Mouse (Mus musculus) hindbrain, embryonic 10.5 days (tissue): Measurements from ENCODE around the gene Galnt10. TPM values are rescaled to one million over a fixed set of nuclear protein-coding genes. Genes with fewer than 3 reads are reported as not detected.

Experiments used
- DNase-seq: peaks from one replicate; pipeline ENCODE4 v3.0.0-alpha.2; 2017; ENCODE audit warnings: low spot score
- H3K27ac ChIP-seq: fragments of 300-500 bp; sonication (generic); 2 replicates; pipeline ENCODE4 v1.5.1; 2016; ENCODE audit warnings: mild to moderate bottlenecking, moderate library complexity
- H3K27me3 ChIP-seq: fragments of 300-500 bp; sonication (generic); 2 replicates; pipeline ENCODE4 v1.6.1; 2016; ENCODE audit warnings: mild to moderate bottlenecking; ENCODE audit not compliant: poor library complexity, insufficient read depth, severe bottlenecking
- H3K36me3 ChIP-seq: fragments of 300-500 bp; sonication (generic); 2 replicates; pipeline ENCODE4 v1.6.1; 2016; ENCODE audit warnings: mild to moderate bottlenecking, moderate library complexity
- H3K4me1 ChIP-seq: fragments of 300-500 bp; sonication (generic); replicated peaks from 2 replicates; pipeline ENCODE4 v1.6.1; 2016; ENCODE audit warnings: mild to moderate bottlenecking
- H3K4me3 ChIP-seq: fragments of 300-500 bp; sonication (generic); 2 replicates; pipeline ENCODE4 v1.5.1; 2016; ENCODE audit warnings: mild to moderate bottlenecking, moderate library complexity
- H3K9me3 ChIP-seq: fragments of 300-500 bp; sonication (generic); 2 replicates; pipeline ENCODE4 v1.6.1; 2016; ENCODE audit warnings: mild to moderate bottlenecking, moderate library complexity
- WGBS: fragments of 180-500 bp; shearing (Covaris S2); methylation state at CpG from one replicate; pipeline ENCODE4 v1.1.7; 2016; 5-methylcytosine and 5-hydroxymethylcytosine counted together
- polyA plus RNA-seq: library from polyadenylated mRNA; unstranded; fragments of >200 nt; fragmentation: Nextera tagmentation; extraction: Ambion mirVana; gene quantifications from 2 replicates; pipeline ENCODE4 v1.2.1, GENCODE M21; 2016

The Galnt10 gene
- polyA plus RNA-seq, 1 experiment from 2014 or later: 22.7 TPM

DNA sequence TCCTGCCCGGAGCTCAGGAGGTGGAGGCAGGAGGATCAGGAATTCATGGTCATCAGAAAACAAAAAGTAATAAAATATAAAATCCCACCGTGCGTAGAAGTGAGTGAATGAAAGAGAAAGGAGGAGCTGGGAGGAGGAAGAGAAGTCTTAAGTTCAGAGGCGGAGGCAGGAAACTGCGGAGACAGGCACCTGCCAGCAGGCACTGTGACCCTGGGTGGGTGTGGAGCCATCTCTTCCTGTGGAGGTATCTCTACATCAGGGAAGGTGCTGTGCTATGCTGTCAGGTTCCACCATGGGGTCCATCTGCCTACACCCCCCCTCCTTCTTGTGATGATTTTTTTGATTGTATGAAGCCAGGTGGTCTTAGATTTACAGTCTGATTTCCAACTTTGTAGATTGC is 19.5 kb downstream of the Galnt10 start:
- no peak for DNase-seq

DNA sequence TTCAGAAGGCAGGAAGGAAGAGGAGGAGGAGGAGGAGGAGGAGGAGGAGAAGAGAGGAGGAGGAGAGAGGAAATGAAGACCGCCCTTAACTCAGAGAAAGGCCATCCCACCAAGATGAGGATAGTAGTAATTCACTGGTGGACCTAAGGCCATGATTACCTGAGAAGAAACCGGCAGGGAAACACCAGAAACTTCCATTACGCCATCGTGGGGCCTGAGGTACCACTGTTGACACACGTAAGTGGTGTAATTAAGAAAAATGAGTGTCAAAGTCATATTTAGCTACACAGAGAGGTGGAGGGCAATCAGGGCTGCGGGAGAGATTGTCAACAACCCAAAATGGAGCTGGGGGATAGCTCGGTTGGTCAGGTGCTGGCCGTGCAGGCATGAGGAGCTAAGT is 23.0 kb downstream of the Galnt10 start:
- no peak for DNase-seq
- no peak overlapping the region for H3K4me3 ChIP-seq
- no peaks in the 10 kb centered on the region for H3K36me3 ChIP-seq
- no peak overlapping the region for H3K27ac ChIP-seq
- H3K27me3 ChIP-seq: no peaks in the 10 kb centered on the region
- H3K4me1 ChIP-seq: peaks cover 33% of the 10 kb centered on the region
- no peaks in the 10 kb centered on the region for H3K9me3 ChIP-seq
- WGBS: 95% methylated on average over 8 of the region's 8 CpGs

More for the DNA sequence above, 19.5 kb downstream of the Galnt10 start:
- Histone ChIP-seq H3K9me3 (no peaks in the 10 kb centered on the region), H3K27me3 (no peaks in the 10 kb centered on the region), H3K27ac (no peak overlapping the region), H3K4me3 (no peak overlapping the region), H3K36me3 (no peaks in the 10 kb centered on the region), H3K4me1 (peaks cover 26% of the 10 kb centered on the region)
- WGBS: 93% methylated on average over 5 of the region's 5 CpGs

DNA sequence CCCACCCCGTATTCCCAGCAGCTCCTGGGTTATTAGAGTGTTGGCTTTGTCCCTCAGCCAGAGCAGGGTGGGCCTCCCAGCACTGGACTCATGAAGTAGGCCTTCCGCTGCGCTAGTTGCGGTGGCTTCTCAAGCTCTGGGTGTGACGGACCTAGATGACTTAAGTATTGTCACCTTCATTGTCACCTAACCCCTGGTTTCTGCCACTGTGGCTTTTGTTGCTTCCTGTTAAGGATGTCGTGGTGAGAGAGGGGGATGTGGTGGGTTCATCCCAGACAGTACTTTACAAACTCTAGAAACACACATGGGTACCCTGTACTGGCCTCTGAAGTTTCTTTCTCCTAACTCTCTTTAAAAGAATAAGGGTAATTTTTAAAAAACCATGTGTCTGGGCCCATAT is 24.3 kb downstream of the Galnt10 start:
- 78% methylated on average over 6 of the region's 6 CpGs for WGBS
- no peaks in the 10 kb centered on the region for H3K36me3 ChIP-seq

DNA sequence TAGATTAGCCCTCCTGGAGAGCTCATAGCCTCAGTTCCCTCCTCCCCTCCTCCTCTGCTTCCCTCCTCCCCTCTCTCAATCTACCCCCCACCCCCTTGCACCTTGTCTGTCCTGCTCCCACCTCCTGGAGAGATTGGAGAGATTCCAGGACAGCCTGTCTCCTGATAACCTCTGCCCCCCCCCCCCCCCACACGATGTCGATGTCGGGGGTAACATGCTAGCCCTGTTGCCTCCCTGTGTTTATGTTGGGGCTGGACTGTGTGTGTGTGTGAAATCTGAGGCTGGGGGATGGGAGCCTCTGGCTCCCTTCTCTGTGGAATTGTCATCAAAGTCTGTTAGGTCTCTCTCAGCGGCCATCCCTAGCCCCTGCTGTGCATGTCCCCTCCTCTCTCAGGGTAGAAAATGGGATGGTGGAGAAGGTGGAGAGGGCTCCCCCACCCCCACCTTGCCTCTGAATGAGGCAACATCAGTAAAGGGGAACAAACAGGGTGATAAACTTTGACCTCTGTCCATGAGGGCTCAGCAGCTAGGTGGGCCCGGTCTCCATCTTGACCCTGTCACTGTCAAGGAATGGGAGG is 26.0 kb downstream of the Galnt10 start:
- Histone ChIP-seq H3K4me3 (no peak overlapping the region), H3K27me3 (no peaks in the 10 kb centered on the region), H3K36me3 (no peaks in the 10 kb centered on the region), H3K9me3 (no peaks in the 10 kb centered on the region), H3K4me1 (peaks cover 37% of the 10 kb centered on the region), H3K27ac (peak overlapping the region; percentile 64)
- DNase-seq: no peak
- 6% methylated on average over 5 of the region's 5 CpGs for WGBS

More for the DNA sequence above, 24.3 kb downstream of the Galnt10 start:
- H3K27ac ChIP-seq: no peak overlapping the region
- H3K27me3 ChIP-seq: no peaks in the 10 kb centered on the region
- peaks cover 35% of the 10 kb centered on the region for H3K4me1 ChIP-seq
- H3K4me3 ChIP-seq: no peak overlapping the region
- H3K9me3 ChIP-seq: no peaks in the 10 kb centered on the region
- no peak for DNase-seq

DNA sequence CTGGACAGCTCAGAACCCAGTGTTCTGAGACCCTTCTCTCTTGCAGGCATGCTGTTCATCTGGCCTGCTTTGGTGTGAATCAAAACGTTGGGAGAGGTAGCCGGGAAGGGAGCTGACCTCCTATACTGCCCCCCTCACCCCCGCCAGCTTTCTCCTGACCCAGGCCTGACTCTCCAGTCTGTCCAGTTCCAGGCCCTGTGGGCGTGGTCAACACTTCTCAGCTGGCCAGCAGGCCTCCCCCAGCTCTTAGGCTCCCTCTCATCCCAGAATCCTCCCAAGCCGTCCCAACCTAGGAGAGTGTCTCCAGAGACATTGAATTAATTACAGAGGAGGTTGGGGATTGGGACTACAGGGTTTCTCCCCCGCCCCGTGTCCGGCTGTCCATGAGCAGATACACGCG is 26.6 kb downstream of the Galnt10 start:
- H3K36me3 ChIP-seq: no peaks in the 10 kb centered on the region
- H3K27me3 ChIP-seq: no peaks in the 10 kb centered on the region
- H3K27ac ChIP-seq: peak overlapping the region; percentile 64
- no peak for DNase-seq
- peaks cover 37% of the 10 kb centered on the region for H3K4me1 ChIP-seq
- WGBS: 52% methylated on average over 10 of the region's 10 CpGs
- no peak overlapping the region for H3K4me3 ChIP-seq
- no peaks in the 10 kb centered on the region for H3K9me3 ChIP-seq

- Histone ChIP-seq H3K27me3 (no peaks in the 10 kb centered on the region), H3K36me3 (no peaks in the 10 kb centered on the region), H3K9me3 (no peaks in the 10 kb centered on the region), H3K4me3 (no peak overlapping the region), H3K4me1 (peaks cover 37% of the 10 kb centered on the region), H3K27ac (peak overlapping the region; percentile 29; the same call in 1 of the 2 replicates)
- WGBS: 91% methylated on average over 9 of the region's 9 CpGs
- DNase-seq: no peak
Observed at GRCm38 (mm10) chr11:57672995-57673394, 27.8 kb downstream of the Galnt10 start.

GRCm38 (mm10) chr11:57673977-57674687 is 28.9 kb downstream of the Galnt10 start:
- DNase-seq: no peak
- H3K27me3 ChIP-seq: no peaks in the 10 kb centered on the region
- peaks cover 34% of the 10 kb centered on the region for H3K4me1 ChIP-seq
- no peaks in the 10 kb centered on the region for H3K9me3 ChIP-seq
- no peak overlapping the region for H3K4me3 ChIP-seq
- 76% methylated on average over 12 of the region's 12 CpGs for WGBS
- H3K27ac ChIP-seq: peak overlapping the region; percentile 51
- H3K36me3 ChIP-seq: peaks cover 4% of the 10 kb centered on the region

DNA sequence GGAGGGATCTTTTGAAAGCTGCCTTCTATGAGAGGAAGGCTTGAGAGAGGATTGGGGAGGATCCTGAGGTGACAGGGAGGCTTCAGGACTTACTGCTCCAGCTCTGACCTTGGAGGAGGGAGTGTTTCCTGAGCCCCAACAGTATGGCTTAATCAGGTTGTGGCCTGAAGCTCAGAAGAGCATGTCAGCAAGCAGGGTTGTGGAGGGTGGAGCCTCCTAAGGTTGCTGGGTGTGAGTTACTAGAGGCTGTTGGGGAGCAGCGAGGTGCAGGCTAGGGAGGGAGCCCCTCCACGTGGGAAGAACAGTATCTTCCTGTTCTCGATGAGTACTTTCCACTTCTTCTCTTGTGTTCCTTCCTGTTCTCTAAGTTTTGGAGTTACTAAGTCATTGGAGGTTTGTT is 32.0 kb downstream of the Galnt10 start:
- Histone ChIP-seq H3K27me3 (no peaks in the 10 kb centered on the region), H3K4me1 (peaks cover 39% of the 10 kb centered on the region), H3K36me3 (peaks cover 14% of the 10 kb centered on the region), H3K27ac (no peak overlapping the region), H3K9me3 (no peaks in the 10 kb centered on the region), H3K4me3 (no peak overlapping the region)
- WGBS: 77% methylated on average over 3 of the region's 3 CpGs
- DNase-seq: no peak

DNA sequence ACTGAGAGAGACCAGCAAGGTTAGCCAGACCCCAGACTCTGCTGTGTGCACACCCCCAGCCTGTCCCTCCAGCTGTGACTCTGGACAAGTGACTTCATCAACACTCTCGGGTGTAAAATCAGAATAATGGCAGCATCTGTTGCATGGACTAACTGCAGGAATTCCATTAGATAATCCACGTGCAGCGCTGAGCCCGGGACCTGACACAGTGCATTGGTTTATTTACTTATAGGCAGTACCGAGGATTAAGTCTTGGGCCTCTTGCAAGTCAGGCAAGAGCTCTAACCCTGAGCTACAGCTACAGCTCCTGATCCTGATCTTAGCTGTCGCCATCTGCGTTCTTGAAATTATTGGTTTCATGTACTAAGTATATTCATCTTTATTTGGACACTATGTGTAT is 37.3 kb downstream of the Galnt10 start:
- WGBS: 66% methylated on average over 7 of the region's 7 CpGs
- Histone ChIP-seq H3K27me3 (0 out of 2 replicates have a peak, but pooled peaks cover 6% of the 10 kb centered on the region), H3K4me3 (no peak overlapping the region), H3K9me3 (no peaks in the 10 kb centered on the region), H3K27ac (no peak overlapping the region), H3K4me1 (peaks cover 62% of the 10 kb centered on the region), H3K36me3 (peaks cover 14% of the 10 kb centered on the region)
- no peak for DNase-seq

GRCm38 (mm10) chr11:57683125-57683524 is 37.9 kb downstream of the Galnt10 start:
- no peak for DNase-seq
- Histone ChIP-seq H3K4me3 (no peak overlapping the region), H3K9me3 (no peaks in the 10 kb centered on the region), H3K27ac (no peak overlapping the region), H3K4me1 (peaks cover 66% of the 10 kb centered on the region), H3K27me3 (0 out of 2 replicates have a peak, but pooled peaks cover 6% of the 10 kb centered on the region), H3K36me3 (peaks cover 14% of the 10 kb centered on the region)
- 88% methylated on average over 12 of the region's 12 CpGs for WGBS

DNA sequence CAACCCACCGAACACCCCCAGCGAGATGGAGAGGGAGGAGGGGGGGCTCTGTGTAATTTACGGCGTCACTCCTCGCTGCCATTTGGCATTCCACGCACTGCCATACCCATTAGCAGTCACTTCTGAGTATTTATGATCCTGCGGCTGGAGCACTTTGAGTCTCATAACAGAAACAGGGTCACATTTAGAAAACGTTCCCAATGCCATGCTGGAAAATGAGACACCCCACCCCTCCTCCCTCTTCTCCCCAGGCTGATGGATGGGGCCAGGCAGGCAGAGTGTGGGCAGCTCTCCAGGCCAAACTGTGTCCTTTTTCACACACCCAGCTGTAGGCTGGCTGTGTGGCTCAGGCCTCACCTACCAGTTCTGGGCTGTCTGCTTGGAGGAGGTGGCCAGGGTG is 38.7 kb downstream of the Galnt10 start:
- 83% methylated on average over 8 of the region's 8 CpGs for WGBS
- 0 out of 2 replicates have a peak, but pooled peaks cover 6% of the 10 kb centered on the region for H3K27me3 ChIP-seq
- H3K27ac ChIP-seq: no peak overlapping the region
- DNase-seq: no peak
- H3K4me3 ChIP-seq: no peak overlapping the region
- H3K9me3 ChIP-seq: no peaks in the 10 kb centered on the region
- H3K4me1 ChIP-seq: peaks cover 73% of the 10 kb centered on the region
- H3K36me3 ChIP-seq: peaks cover 12% of the 10 kb centered on the region

- Histone ChIP-seq H3K9me3 (no peaks in the 10 kb centered on the region), H3K4me3 (no peak overlapping the region), H3K27ac (no peak overlapping the region), H3K27me3 (0 out of 2 replicates have a peak, but pooled peaks cover 6% of the 10 kb centered on the region), H3K36me3 (0 out of 2 replicates have a peak, but pooled peaks cover 2% of the 10 kb centered on the region), H3K4me1 (peaks cover 80% of the 10 kb centered on the region)
- 40% methylated on average over 5 of the region's 5 CpGs for WGBS
- no peak for DNase-seq
Observed at GRCm38 (mm10) chr11:57684891-57685290, 39.6 kb downstream of the Galnt10 start.

DNA sequence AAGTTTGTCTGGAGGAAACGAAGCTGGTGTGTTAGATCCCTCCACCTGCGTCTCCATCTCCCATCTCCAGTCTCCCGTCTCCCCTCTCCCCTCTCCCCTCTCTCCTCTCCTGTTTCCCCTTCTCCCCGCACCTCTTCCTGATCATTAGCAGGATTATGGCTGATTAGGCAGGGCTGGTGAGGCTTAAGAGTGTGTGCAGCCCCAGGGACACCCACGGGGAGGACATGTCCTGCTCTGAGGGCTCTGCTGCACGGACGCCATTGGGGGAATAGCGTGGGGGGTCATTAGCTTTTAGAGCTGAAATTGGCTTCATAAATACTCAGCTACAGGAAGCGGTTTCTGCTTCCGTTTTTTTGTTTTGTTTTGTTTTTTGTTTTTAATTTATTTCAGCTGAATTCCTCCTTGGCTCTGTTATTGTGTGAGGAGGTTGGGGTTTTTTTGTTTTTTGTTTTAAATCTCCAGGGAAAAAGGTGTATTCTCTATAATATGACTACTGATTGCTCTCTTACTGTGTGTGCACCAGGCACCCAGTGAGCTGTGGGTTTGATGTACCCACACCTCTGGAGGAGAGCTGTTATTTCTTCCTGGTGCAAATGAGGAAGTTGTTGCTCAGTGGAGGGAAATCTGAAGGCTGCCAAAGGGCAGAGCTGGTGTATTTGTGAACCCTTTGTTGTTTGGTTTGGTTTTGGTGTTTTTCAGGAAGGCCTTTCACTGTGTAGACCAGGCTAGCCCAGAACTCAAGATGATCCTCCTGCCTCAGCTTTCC is 40.6 kb downstream of the Galnt10 start:
- no peak for DNase-seq
- 63% methylated on average over 10 of the region's 10 CpGs for WGBS
- H3K36me3 ChIP-seq: no peaks in the 10 kb centered on the region
- H3K4me1 ChIP-seq: peaks cover 71% of the 10 kb centered on the region
- peaks cover 10% of the 10 kb centered on the region; the same call in 1 of the 2 replicates for H3K27me3 ChIP-seq
- H3K4me3 ChIP-seq: no peak overlapping the region
- no peaks in the 10 kb centered on the region for H3K9me3 ChIP-seq
- H3K27ac ChIP-seq: no peak overlapping the region
